Mouse (Mus musculus) adipocyte (in vitro differentiated cells): ENCODE results near the gene Bcl2l1.

Experiments used
- DNase-seq: peaks from one replicate; pipeline ENCODE4 v3.0.0-alpha.2; 2016; ENCODE audit warnings: low spot score

Gene Bcl2l1

GRCm38 (mm10) chr2:152772231-152772630 is 59.3 kb downstream of the Bcl2l1 start:
- DNase-seq: no peak

- no peak for DNase-seq
Observed at GRCm38 (mm10) chr2:152771571-152771970, 60.0 kb downstream of the Bcl2l1 start.

DNA sequence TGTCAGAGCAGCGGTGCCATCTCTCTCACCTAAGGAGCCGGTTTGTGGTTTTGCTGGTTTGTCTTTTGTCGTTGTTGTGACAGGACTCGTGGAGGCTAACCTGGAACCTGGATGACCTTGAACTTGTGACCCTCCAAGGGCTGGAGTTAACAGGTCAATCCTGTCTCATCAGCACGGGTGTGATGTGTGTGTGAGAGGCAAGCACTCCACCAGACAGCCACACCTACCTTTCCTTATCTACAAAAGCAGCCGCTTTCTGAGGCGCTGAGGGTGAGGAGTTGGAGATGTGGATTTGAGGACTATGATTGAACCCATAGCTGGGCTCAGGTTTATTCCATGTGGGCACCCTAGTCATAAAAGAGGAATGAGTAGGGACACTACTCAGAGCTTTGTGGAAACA is 61.9 kb downstream of the Bcl2l1 start:
- no peak for DNase-seq

DNA sequence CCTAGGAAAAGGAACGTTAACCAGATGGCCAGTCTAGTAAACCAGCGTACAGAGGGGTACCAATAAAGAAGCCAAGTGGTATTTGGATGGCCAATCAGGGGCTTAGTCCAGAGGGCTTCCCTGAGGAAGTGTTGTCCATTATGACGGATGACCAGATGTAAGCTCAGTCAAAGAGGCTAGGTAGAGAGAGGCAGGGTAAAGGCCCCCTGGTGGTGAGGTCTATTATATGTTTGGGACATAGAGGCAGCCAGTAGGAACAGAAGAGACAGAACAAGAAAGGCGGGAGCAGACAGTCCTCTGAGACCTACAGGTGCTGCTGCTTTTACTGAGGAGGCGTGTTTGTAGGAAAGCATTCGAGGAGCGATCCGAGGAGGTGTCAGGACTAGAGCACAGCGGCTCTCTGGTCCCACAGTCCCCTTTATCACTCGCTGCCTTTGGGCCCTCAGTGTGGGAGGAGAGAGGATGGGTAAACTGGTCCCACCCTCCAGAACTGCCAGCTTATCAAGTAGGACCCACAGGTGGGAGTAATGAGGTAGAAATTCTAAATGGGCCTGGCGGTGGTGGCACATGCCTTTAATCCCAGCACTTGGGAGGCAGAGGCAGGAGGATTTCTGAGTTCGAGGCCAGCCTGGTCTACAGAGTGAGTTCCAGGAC is 63.8 kb downstream of the Bcl2l1 start:
- DNase-seq: peak; percentile 71

GRCm38 (mm10) chr2:152766387-152767123 is 65.0 kb downstream of the Bcl2l1 start:
- peak; percentile 77 for DNase-seq

DNA sequence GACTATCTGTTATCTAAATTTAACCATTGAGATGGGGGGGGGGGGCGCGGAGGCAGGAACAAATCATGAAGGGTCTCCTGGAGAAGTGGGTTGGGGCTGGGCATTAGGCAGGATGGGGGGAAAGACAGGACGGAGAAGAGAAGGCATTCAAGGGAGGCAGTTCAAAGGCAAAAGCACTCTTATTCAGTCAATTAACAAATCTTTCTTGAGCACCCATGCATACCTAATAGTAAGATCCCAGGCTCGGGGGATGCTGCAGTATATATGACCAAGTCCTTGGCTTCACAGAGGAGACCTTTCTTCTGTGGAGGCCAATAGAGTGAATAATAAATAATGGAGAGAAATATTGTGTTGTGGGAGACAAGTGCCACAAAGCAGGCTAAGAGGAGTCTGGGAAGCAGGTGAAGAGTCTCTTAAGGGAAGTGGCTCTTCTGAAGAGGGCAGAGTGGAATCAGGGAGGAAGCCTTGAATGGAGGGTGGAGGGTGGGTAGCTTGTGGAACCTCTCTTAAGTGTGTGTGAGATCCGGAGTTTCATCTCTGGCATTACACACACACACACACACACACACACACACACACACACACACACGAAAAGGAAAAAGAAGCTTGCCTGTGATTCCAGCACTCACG is 66.4 kb downstream of the Bcl2l1 start:
- DNase-seq: no peak

GRCm38 (mm10) chr2:152764172-152765044 is 67.1 kb downstream of the Bcl2l1 start:
- DNase-seq: peak; percentile 62

DNA sequence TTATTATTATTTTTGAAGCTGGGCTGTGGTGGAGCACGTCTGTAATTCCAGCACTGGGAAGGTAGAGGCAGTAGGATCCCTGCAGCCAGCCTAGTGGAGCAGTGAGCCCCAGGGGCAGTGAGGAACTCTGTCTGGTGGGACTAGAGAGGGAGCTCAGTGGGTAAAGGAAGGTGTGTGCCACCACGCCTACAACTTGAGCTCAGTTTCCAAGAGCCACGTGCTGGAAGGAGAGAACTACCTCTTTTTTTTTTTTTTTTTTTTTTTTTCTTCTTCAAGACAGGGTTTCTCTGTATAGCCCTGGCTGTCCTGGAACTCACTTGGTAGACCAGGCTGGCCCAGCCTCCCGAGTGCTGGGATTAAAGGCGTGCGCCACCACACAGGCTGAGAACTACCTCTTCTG is 68.2 kb downstream of the Bcl2l1 start:
- DNase-seq: no peak

- peak; percentile 85 for DNase-seq
Observed at GRCm38 (mm10) chr2:152758351-152758750, 73.2 kb downstream of the Bcl2l1 start.

- DNase-seq: peak; percentile 58
Observed at GRCm38 (mm10) chr2:152757478-152757877, 74.0 kb downstream of the Bcl2l1 start.

GRCm38 (mm10) chr2:152756474-152757393 is 74.8 kb downstream of the Bcl2l1 start:
- no peak for DNase-seq

DNA sequence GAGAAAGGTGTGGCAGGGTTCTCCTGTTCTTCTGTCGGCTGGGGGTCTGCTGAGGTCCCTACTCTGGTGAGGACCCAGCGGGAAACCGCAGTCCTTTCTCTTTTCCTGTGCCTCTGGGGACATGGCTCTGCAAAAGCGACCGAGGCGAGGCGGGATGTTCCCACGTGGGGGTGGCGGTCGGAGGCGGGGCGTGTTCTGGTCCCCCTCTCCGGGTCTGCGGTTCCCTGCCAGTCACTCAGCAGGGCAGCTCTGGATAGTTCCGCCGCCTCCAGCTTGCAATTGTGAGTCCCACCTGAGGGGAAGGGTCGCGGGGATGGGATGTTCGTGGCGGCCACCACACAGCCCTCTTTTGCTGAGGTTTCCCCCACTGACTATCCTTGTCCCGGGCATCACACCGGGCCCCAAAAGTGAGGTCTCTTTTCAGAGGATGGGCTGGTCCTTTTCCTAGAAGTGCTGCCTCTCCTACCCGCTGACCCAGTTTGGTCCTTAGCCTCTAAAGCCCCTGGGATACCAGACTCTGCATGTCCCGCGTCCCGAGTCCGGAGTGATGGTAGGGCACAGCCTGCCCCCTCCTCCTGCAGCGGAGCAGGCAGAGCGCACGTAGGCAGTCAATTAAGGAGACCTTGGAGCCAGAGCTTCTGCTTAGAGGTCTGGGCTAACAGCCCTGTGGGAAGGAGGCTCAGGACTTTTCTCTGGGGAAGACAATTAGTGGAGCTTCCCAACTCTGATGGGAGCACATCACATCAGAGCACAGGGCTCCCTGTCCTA is 77.4 kb downstream of the Bcl2l1 start, which contains the start of gene Cox4i2:
Cox4i2 (plus strand) TSS at position 230 of the 768 bp plus-strand sequence.
- DNase-seq: no peak

GRCm38 (mm10) chr2:152742435-152742834 is 89.1 kb downstream of the Bcl2l1 start:
- DNase-seq: peak; percentile 77

- DNase-seq: peak; percentile 98
Observed at GRCm38 (mm10) chr2:152741153-152742041, 90.1 kb downstream of the Bcl2l1 start.

DNA sequence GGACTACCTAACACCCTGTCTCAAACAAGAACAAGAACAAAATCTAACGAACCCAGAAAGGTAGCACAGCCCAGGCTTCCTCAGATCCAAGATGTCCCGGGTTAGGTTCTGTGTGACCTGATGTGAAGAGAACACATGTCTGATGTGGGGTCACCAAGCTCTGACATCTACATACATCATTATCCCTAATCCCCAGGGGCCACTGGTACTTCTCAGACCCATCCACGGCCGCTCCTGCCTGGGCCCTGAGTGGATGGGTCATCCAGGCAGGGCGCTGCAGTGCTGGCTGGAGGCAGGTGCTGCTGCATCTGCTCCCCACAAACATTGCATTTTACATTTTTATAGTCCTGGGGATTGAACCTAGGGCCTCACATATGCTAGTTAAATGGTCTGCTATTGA is 91.0 kb downstream of the Bcl2l1 start:
- no peak for DNase-seq

GRCm38 (mm10) chr2:152739842-152740260 is 91.7 kb downstream of the Bcl2l1 start:
- peak; percentile 93 for DNase-seq

DNA sequence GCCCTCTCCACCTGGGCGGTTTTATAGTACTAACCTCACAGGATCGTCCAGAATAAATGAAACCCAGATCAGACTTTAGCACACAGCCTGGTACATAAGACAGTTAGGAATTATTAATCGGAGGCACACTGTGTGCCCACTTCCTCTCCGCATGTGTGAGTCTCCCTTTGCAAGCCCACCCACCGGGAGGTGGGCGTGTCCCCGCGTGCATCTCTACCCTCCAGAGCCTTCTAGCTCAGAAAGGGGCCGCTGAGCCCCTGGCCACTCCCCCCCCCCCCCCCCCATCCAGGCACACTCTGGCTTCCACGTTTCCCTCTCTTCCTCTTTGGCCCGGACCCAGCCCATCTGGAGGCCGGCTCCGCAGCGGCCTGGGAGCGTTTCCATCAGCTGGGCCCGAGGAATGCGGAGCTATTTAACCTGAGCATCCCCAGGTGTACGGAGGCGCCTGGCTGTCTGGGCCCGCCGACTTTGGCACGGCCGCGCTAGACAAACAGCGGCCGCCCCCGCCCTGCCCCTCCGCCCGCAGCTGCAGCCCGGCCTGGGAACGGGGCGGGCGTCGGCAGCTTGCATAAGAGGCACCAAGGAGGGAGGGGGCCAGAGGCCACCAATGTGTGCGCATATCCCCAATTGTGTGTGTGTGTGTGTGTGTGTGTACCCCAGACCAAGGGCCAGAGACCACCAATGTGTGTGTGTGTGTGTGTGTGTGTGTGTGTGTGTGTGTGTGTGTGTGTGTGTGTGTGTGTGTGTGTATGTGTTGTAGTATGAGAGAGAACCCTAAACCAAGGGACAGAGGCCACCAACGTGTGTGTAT is 92.3 kb downstream of the Bcl2l1 start:
- peak; percentile 89 for DNase-seq

GRCm38 (mm10) chr2:152738341-152738740 is 93.2 kb downstream of the Bcl2l1 start:
- DNase-seq: peak; percentile 88
